Mouse (Mus musculus) hindbrain, embryonic 15.5 days (tissue): Measurements from ENCODE around the gene H2-Q10. TPM values are rescaled to one million over a fixed set of nuclear protein-coding genes. Genes with fewer than 3 reads are reported as not detected.

ENCODE experiments used
- polyA plus RNA-seq: library from polyadenylated mRNA; unstranded; fragments of >200 nt; fragmentation: Nextera tagmentation; extraction: Ambion mirVana; gene quantifications from 2 replicates; pipeline ENCODE4 v1.2.1, GENCODE M21; 2015

H2-Q10 gene
- polyA plus RNA-seq, 1 experiment from 2014 or later = 0.78 TPM

Other genes with a start within 250 kb of the H2-Q10 start
- gene Gm16181, start 249.3 kb upstream of the H2-Q10 start, polyA plus RNA-seq = 0.43 and 0.55 TPM in 2 replicates
- gene Atp6v1g2, start 236.4 kb upstream of the H2-Q10 start, polyA plus RNA-seq = 99.1 and 110 TPM in 2 replicates
- gene Nfkbil1, start 234.3 kb upstream of the H2-Q10 start, polyA plus RNA-seq = 10.8 and 12.0 TPM in 2 replicates
- gene Ddx39b, start 228.3 kb upstream of the H2-Q10 start, polyA plus RNA-seq = 361 and 365 TPM in 2 replicates
- 118 and 128 TPM in 2 replicates for gene H2-D1, start 207.4 kb upstream of the H2-Q10 start, polyA plus RNA-seq
- gene H2-Q1, start 149.7 kb upstream of the H2-Q10 start, polyA plus RNA-seq = 0.39 and 0.58 TPM in 2 replicates
- 2.5 and 3.1 TPM in 2 replicates for gene H2-Q2, start 127.8 kb upstream of the H2-Q10 start, polyA plus RNA-seq
- gene H2-Q4, start 90.5 kb upstream of the H2-Q10 start, polyA plus RNA-seq = 1.0 and 1.7 TPM in 2 replicates
- 0.60 and 1.5 TPM in 2 replicates for gene H2-Q6, start 45.2 kb upstream of the H2-Q10 start, polyA plus RNA-seq
- gene H2-Q7, start 30.9 kb upstream of the H2-Q10 start, polyA plus RNA-seq = 3.8 and 4.1 TPM in 2 replicates
- not detected in 2 replicates for gene Pou5f1, start 35.9 kb downstream of the H2-Q10 start, polyA plus RNA-seq
- gene Tcf19, start 46.7 kb downstream of the H2-Q10 start, polyA plus RNA-seq = 19.3 and 21.0 TPM in 2 replicates
- gene Cchcr1, start 47.0 kb downstream of the H2-Q10 start, polyA plus RNA-seq = 6.5 and 7.9 TPM in 2 replicates
- gene Psors1c2, start 63.1 kb downstream of the H2-Q10 start, polyA plus RNA-seq = 0.97 and 1.2 TPM in 2 replicates
- gene Cdsn, start 82.0 kb downstream of the H2-Q10 start, polyA plus RNA-seq = 0.14 and 0.22 TPM in 2 replicates
- not detected in 2 replicates for gene 2300002M23Rik, start 97.4 kb downstream of the H2-Q10 start, polyA plus RNA-seq
- 0.44 and 0.59 TPM in 2 replicates for gene Sfta2, start 131.5 kb downstream of the H2-Q10 start, polyA plus RNA-seq
- gene Gm9573, start 156.5 kb downstream of the H2-Q10 start, polyA plus RNA-seq = not detected in 2 replicates
- 0.17 TPM in 1 of 2 replicates, not detected in the other for gene Mucl3, start 173.6 kb downstream of the H2-Q10 start, polyA plus RNA-seq
- 15.9 and 17.8 TPM in 2 replicates for gene Vars2, start 197.5 kb downstream of the H2-Q10 start, polyA plus RNA-seq
- gene Gtf2h4, start 203.7 kb downstream of the H2-Q10 start, polyA plus RNA-seq = 23.7 and 24.8 TPM in 2 replicates
- gene Ddr1, start 234.5 kb downstream of the H2-Q10 start, polyA plus RNA-seq = 106 and 110 TPM in 2 replicates